Mouse (Mus musculus) left cerebral cortex, adult 11 months (tissue): Measurements from ENCODE around the gene Lrrc3.

ENCODE experiments used
- DNase-seq: peaks from one replicate; pipeline ENCODE4 v3.0.0; 2022; ENCODE audit warnings: low spot score

The Lrrc3 gene

GRCm38 (mm10) chr10:77867546-77867945, 34.8 kb downstream of the Lrrc3 start:
- DNase-seq, result no peak

DNA sequence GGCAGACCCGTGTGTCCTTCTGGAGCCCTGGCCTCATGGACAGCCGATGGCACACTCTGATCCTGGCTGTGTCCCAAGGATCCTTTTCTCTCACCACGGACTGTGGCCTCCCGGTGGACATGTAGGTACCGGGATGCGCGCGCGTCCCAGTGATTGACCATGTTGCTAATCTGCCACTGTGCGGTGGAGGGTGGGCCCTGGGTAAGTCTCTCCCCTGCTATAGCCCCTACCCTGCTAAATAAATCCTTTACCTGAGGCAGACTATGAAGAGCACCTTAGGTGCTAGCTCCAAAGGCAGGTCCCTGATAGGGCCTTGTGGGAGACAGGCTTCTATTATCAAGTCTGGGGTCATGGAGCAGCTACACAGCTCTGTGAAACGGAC, 37.6 kb downstream of the Lrrc3 start:
- no peak for DNase-seq

DNA sequence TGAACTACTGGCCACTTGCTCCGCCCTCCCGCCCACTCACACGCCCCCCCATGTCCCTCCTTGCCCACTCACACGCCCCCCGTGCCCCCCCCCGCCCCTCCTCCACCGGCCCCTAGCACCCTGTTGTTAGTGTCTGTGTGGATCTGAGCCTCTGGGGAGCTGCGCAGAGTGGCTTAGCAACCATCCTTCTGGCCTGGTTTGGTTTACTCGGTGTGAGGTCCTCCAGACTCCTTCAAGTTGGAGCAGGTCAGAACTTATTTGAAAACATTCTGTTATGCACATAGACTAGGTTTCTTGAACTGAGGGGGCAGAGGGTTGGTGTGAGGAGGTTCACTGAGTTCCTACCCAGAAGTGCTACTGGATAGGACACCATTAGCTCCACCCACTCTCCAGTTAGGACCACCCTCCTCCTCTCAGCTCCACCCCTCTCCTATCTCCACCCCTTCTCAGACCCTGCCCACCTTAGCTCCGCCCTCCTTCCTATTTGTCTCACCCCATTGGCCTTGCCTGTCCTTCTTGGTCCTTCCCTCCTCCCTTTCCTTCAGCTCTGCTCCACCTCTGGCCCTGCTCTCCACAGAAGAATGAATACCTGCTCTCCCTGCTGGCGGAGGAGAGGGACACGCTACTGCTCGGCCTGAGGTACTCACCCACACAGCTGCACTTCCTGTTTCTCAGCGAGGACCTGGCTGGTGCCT, 38.1 kb downstream of the Lrrc3 start:
- DNase-seq, result no peak

DNA sequence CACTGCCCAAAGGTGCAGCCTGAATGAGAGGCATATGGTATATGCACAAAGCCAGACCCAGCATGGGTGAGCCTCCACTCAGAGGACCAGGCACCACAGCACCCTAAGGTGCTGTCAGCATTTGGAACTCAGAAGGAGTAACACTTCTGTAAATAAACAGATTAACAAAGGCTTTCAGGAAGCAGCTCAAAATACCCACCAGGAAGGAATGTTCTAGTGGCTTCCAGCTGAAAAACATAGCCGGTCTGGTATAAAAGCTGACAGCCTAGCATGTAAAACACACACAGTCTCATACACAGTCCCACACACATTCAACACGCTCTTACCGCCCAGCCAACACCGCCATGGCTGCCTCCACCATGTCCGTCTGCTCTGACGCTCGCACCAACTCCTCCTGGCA, 40.7 kb downstream of the Lrrc3 start, which contains the start of gene Gm3285:
Gene Gm3285 (plus strand): TSS at position 301 of the 400 bp plus-strand sequence.
- DNase-seq, result no peak

- no peak for DNase-seq
These were observed 49.8 kb downstream of the Lrrc3 start, which contains the start of gene Gm10318 for GRCm38 (mm10) chr10:77852559-77852958. Gene Gm10318, plus strand, starts transcription at chr10:77852859.
